Mouse (Mus musculus): ENCODE results near the gene Esp23. TPM values are rescaled to one million over a fixed set of nuclear protein-coding genes. Genes with fewer than 3 reads are reported as not detected.
"Not testable (repeated sequence)": the region's sequence is repeated elsewhere in the genome, so short reads cannot be mapped to it uniquely, and the experiment has no call there.

Gene Esp23
- polyA plus RNA-seq (2016; fragmentation: Nextera tagmentation; extraction: Ambion mirVana) = not detected in 2 replicates

DNA sequence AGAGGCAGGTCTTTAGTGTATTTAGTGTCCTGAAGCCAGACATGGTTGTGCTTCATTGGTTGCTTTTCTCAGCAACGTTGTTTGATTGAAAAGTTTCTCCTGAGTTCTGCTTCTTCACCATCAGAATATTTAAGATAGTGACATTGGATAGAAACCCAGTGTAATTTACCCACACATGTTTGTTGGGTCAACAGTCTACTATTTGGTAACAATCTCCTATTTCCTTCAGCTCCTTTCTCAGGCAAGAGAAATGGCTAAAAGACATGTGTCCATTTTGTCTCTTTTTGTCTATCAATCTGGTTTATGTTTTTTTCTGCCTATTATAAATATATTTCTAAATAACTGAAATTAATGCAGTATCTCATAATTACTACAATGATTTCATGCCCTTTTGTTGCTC is at the start of gene Esp23:
Esp23 (minus strand) TSS at position 101 of the 400 bp plus-strand sequence.
- 50% methylated on average over 1 of the region's 1 CpGs for WGBS
- no peak for DNase-seq (ENCODE audit: extremely low spot score, low spot score)
- no peak within 1 kb of the TSS for H3K4me3 ChIP-seq
- H3K9me3 ChIP-seq = peaks cover 16% of the 10 kb centered on the region
- H3K27me3 ChIP-seq (ENCODE audit: poor library complexity, severe bottlenecking) = no peaks in the 10 kb centered on the region
- no peak within 1 kb of the TSS for H3K27ac ChIP-seq
- H3K4me1 ChIP-seq = no peaks in the 10 kb centered on the region
- H3K36me3 ChIP-seq (replicated peaks) = no peaks in the 10 kb centered on the region

DNA sequence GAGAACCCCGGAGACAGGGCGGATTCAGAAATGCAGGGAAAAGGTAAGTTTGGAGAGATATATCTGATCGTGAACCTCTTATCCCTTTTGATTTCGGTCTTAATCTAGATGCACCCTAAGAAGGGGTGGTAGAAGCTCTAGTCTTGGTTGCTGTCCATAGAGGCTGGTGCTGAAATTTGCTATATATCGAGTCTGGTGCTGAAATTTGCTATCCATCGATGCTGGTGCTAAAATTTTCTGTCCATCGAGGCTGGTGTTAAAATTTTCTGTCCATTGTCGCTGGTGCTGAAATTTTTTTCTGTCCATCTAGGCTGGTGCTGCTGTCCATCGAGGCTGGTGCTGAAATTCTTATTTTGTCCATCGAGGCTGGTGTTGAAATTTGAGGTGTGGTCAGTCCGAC is 30.3 kb upstream of the Esp23 start:
- WGBS = 75% methylated on average over 11 of the region's 11 CpGs
- not testable (repeated sequence) for H3K27me3 ChIP-seq (ENCODE audit: poor library complexity, severe bottlenecking); H3K27ac ChIP-seq; H3K4me1 ChIP-seq; H3K36me3 ChIP-seq (replicated peaks); H3K4me3 ChIP-seq; DNase-seq (ENCODE audit: extremely low spot score, low spot score)
- H3K9me3 ChIP-seq = peaks cover 59% of the 10 kb centered on the region

DNA sequence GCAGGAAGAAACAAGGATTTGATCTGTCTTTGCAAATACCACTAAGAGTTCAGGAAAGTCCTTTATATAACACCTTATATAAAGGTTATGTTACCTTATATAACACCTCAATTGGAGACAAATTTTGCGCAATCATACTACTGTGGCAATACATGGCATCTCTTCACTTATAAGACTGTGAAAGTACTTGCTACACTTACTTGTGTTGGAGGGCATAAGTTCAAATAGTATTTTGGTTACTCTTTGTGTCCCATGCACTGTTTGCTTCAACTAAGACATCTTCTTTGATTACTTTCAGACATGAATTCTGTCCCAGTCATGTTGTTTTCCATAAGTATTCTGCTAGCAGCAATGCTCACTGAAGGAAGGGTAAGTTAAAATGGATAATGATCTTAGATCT is 18.2 kb upstream of the Esp23 start, which contains the start of gene Esp22:
Esp22 (plus strand) TSS at position 301 of the 400 bp plus-strand sequence.
- 92% methylated on average over 1 of the region's 1 CpGs for WGBS
- Histone ChIP-seq H3K9me3 (peaks cover 14% of the 10 kb centered on the region), H3K4me3 (no peak within 1 kb of the TSS), H3K4me1 (no peaks in the 10 kb centered on the region), H3K27ac (no peak within 1 kb of the TSS), H3K36me3 (replicated peaks) (no peaks in the 10 kb centered on the region), H3K27me3 (ENCODE audit: poor library complexity, severe bottlenecking) (no peaks in the 10 kb centered on the region)
- no peak for DNase-seq (ENCODE audit: extremely low spot score, low spot score)

DNA sequence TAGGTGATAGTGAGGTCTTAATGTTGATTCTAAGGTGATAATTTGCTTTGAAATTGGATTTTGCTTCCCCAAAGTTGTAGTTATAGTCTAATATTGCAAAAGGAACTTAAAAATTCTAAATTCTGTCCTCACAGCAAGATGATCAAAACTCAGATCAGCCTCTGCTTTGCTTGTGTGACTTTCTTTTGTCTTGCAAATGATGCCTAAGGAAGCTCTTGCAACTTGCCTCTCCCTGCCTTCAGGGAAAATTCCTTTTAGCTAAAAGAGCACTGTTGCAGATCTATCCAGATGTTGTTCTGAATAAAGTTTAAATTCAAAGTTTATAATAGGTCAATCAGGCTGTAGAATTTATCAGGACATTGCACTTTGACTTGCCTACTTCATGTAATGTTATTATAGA is 13.2 kb downstream of the Esp23 start:
- H3K27me3 ChIP-seq (ENCODE audit: poor library complexity, severe bottlenecking) = no peaks in the 10 kb centered on the region
- H3K9me3 ChIP-seq = peaks cover 16% of the 10 kb centered on the region
- no peaks in the 10 kb centered on the region for H3K4me1 ChIP-seq
- H3K4me3 ChIP-seq = no peak overlapping the region
- H3K36me3 ChIP-seq (replicated peaks) = no peaks in the 10 kb centered on the region
- no peak overlapping the region for H3K27ac ChIP-seq
- no peak for DNase-seq (ENCODE audit: extremely low spot score, low spot score)

DNA sequence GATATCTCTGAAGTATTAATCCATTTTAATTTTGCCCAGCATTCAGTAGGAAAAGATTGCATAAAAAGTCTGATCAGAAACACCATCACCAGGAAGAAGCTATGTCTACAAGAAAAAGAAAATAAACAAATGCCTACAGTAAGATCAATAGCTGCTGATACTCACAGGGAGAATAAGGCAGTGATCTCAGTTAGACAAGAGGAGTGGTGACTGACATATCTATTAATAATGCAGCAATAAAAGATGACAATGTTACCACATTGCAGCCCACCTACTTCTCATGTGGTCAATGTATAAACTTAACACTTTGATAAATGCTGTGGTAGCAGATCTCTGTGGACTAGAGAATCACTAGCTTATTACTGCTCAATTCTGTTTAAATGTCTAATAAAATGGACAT is 33.6 kb downstream of the Esp23 start, which contains the start of gene Gm21903:
Gm21903 (minus strand) TSS at position 101 of the 400 bp plus-strand sequence.
- DNase-seq (ENCODE audit: extremely low spot score, low spot score) = no peak
- H3K36me3 ChIP-seq (replicated peaks) = no peaks in the 10 kb centered on the region
- H3K9me3 ChIP-seq = 0 out of 2 replicates have a peak, but pooled peaks cover 4% of the 10 kb centered on the region
- no peak within 1 kb of the TSS for H3K27ac ChIP-seq
- no peak within 1 kb of the TSS for H3K4me3 ChIP-seq
- no peaks in the 10 kb centered on the region for H3K27me3 ChIP-seq (ENCODE audit: poor library complexity, severe bottlenecking)
- no peaks in the 10 kb centered on the region for H3K4me1 ChIP-seq

DNA sequence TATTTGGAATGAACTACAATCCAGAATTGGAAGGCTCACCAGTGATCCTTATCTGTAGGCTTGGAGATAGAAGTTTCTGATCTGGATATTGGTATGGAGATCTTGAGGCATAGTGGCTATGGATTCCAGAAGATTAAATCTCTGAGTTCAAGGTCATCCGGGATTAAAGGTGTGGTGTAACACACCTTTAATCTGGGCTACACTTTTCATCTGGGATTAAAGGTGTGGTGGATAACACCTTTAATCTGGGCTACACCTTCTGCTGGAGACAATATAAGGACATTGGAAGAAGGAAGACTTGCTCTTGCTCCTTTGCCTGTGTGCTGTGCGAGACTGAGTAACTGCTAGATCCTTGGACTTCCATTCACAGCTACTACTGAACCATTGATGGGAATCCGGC is 40.4 kb downstream of the Esp23 start, which contains the start of gene Esp24:
Esp24 (plus strand) TSS at position 301 of the 400 bp plus-strand sequence.
- not testable (repeated sequence) for H3K27ac ChIP-seq; DNase-seq (ENCODE audit: extremely low spot score, low spot score); H3K36me3 ChIP-seq (replicated peaks); H3K4me3 ChIP-seq; H3K27me3 ChIP-seq (ENCODE audit: poor library complexity, severe bottlenecking); H3K9me3 ChIP-seq; H3K4me1 ChIP-seq
- WGBS = 90% methylated on average over 3 of the region's 3 CpGs

Other genes with a start within 250 kb of the Esp23 start
- gene Esp24, start 40.3 kb downstream of the Esp23 start, polyA plus RNA-seq (2016; fragmentation: Nextera tagmentation; extraction: Ambion mirVana) = not detected in 2 replicates
- gene Gm21903, start 33.7 kb downstream of the Esp23 start, polyA plus RNA-seq (2016; fragmentation: Nextera tagmentation; extraction: Ambion mirVana) = not detected in 2 replicates
- gene Esp22, start 18.3 kb upstream of the Esp23 start, polyA plus RNA-seq (2016; fragmentation: Nextera tagmentation; extraction: Ambion mirVana) = not detected in 2 replicates

Measured in forebrain, embryonic 10.5 days (tissue).